Mouse (Mus musculus) heart, embryonic 12.5 days (tissue): ENCODE data around the gene Trim11. TPM values are rescaled to one million over a fixed set of nuclear protein-coding genes. Genes with fewer than 3 reads are reported as not detected.
"Not testable (repeated sequence)": the region's sequence is repeated elsewhere in the genome, so short reads cannot be mapped to it uniquely, and the experiment has no call there.

Experiments used
- ATAC-seq: fragments of 200-750 bp; cut with Nextera tagmentation; 2 replicates; pipeline ENCODE4 v1.8.0; 2017; ENCODE audit warnings: moderate TSS enrichment, moderate library complexity; ENCODE audit not compliant: insufficient number of reproducible peaks, low FRiP score
- H3K27ac ChIP-seq: fragments of 300-500 bp; sonication (generic); 2 replicates; pipeline ENCODE4 v1.5.1; 2016; ENCODE audit warnings: mild to moderate bottlenecking, moderate library complexity; ENCODE audit not compliant: poor library complexity, severe bottlenecking
- H3K27me3 ChIP-seq: fragments of 300-500 bp; sonication (generic); replicated peaks from 2 replicates; pipeline ENCODE4 v1.6.1; 2016; ENCODE audit warnings: mild to moderate bottlenecking, moderate library complexity
- H3K36me3 ChIP-seq: fragments of 300-500 bp; sonication (generic); 2 replicates; pipeline ENCODE4 v1.6.1; 2016; ENCODE audit warnings: mild to moderate bottlenecking, moderate library complexity
- H3K4me1 ChIP-seq: fragments of 300-500 bp; sonication (generic); replicated peaks from 2 replicates; pipeline ENCODE4 v1.6.1; 2016; ENCODE audit warnings: mild to moderate bottlenecking
- H3K4me2 ChIP-seq: fragments of 300-500 bp; sonication (generic); 2 replicates; pipeline ENCODE4 v1.6.1; 2016; ENCODE audit warnings: mild to moderate bottlenecking, moderate library complexity
- H3K4me3 ChIP-seq: fragments of 300-500 bp; sonication (generic); 2 replicates; pipeline ENCODE4 v1.5.1; 2016; ENCODE audit warnings: mild to moderate bottlenecking
- H3K9ac ChIP-seq: fragments of 300-500 bp; sonication (generic); 2 replicates; pipeline ENCODE4 v1.6.1; 2016; ENCODE audit warnings: mild to moderate bottlenecking, moderate library complexity
- H3K9me3 ChIP-seq: fragments of 300-500 bp; sonication (generic); replicated peaks from 2 replicates; pipeline ENCODE4 v1.6.1; 2016; ENCODE audit warnings: mild to moderate bottlenecking, moderate library complexity
- WGBS: fragments of 180-500 bp; shearing (Covaris S2); methylation state at CpG from one replicate; pipeline ENCODE4 v1.1.7; 2016; 5-methylcytosine and 5-hydroxymethylcytosine counted together
- polyA plus RNA-seq: library from polyadenylated mRNA; unstranded; fragments of >200 nt; fragmentation: Nextera tagmentation; extraction: Ambion mirVana; gene quantifications from 2 replicates; pipeline ENCODE4 v1.2.1, GENCODE M21; 2016

Trim11 gene
- polyA plus RNA-seq, 1 experiment from 2014 or later: 27.6 TPM

DNA sequence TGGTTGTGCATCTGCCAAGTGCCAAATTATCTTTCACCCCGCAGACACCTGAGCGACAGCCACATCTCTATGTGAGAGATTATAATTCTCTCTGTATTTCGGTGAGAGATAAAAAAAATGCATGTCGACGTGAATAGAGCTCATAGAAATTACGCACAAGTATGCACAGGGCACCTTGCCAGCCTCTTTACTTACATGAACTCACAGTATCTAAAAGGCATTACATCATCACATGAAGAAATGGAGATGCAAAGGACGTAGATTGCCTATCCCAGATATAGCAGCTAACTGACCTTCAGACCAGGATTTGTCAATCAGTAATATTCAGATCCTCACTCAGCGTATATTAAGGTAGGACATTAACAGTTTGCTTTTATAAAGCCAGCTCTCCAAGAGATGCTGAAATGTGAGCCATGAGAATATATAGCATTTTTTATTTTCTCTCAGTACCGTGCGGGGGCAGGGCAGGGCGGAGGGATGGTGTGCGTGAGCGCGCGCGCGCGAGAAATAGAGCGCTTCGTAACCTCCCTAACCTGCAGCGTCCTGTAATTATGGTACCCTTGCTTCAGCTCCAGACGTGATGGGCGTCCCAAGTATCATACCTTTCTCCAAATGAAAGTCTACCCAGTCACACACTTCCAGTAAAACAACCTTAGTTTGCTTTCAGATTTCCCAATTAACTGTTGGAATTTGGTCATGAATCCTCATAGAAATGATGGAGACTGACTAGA is 29.9 kb upstream of the Trim11 start:
- Histone ChIP-seq H3K4me1 (peaks cover 10% of the 10 kb centered on the region; the same call in 1 of the 2 replicates), H3K27ac (peak overlapping the region; percentile 69; the same call in 1 of the 2 replicates), H3K4me2 (peak overlapping the region; percentile 71), H3K36me3 (no peaks in the 10 kb centered on the region), H3K27me3 (peaks cover 47% of the 10 kb centered on the region), H3K9me3 (no peaks in the 10 kb centered on the region), H3K9ac (peak overlapping the region; percentile 46; the same call in 1 of the 2 replicates), H3K4me3 (peak overlapping the region; percentile 42)
- no peak for ATAC-seq
- WGBS: 16% methylated on average over 23 of the region's 23 CpGs

DNA sequence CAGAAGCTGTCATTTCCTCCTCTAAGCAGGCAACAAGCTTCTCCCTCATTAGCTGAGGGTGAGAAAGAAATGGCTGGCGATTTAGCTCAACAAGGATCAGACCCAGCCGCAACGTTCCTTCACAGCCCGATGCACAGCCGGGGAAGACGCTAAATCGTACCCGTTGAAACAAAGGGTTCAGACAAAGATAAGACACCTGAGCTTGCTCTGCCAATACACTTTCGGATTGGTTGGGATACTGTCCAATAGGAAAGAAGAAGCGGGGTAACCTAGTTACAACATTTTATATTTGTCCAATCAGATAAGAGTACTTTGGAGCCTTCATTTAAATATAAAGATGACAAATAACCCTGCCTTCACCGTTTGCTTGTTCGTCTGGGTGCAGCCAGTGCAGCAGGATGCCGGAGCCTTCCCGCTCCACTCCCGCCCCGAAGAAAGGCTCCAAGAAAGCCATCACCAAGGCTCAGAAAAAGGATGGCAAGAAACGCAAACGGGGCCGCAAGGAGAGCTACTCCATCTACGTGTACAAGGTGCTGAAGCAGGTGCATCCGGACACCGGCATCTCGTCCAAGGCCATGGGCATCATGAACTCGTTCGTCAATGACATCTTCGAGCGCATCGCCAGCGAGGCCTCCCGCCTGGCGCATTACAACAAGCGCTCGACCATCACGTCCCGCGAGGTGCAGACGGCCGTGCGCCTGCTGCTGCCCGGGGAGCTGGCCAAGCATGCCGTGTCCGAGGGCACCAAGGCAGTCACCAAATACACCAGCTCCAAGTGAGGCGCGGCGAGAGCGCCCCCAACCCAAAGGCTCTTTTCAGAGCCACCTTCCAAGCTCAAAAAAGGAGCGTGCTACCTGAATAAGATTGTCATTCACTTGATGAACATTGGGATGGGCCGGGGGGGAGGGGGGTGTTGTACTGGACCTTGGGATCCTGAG is 29.1 kb upstream of the Trim11 start, which contains the start of gene Hist3h2ba:
Gene Hist3h2ba, plus strand, starts transcription at position 379 of the 938 bp plus-strand sequence.
- Histone ChIP-seq H3K27me3 (peaks cover 44% of the 10 kb centered on the region), H3K4me3 (peak within 1 kb of the TSS; percentile 42), H3K4me1 (peaks cover 18% of the 10 kb centered on the region; the same call in 1 of the 2 replicates), H3K27ac (peak within 1 kb of the TSS; percentile 69), H3K4me2 (peak within 1 kb of the TSS; percentile 71), H3K9me3 (no peaks in the 10 kb centered on the region), H3K9ac (peak within 1 kb of the TSS; percentile 64), H3K36me3 (no peaks in the 10 kb centered on the region)
- ATAC-seq: peak; percentile 83
- under 1% methylated on average over 48 of the region's 48 CpGs for WGBS

DNA sequence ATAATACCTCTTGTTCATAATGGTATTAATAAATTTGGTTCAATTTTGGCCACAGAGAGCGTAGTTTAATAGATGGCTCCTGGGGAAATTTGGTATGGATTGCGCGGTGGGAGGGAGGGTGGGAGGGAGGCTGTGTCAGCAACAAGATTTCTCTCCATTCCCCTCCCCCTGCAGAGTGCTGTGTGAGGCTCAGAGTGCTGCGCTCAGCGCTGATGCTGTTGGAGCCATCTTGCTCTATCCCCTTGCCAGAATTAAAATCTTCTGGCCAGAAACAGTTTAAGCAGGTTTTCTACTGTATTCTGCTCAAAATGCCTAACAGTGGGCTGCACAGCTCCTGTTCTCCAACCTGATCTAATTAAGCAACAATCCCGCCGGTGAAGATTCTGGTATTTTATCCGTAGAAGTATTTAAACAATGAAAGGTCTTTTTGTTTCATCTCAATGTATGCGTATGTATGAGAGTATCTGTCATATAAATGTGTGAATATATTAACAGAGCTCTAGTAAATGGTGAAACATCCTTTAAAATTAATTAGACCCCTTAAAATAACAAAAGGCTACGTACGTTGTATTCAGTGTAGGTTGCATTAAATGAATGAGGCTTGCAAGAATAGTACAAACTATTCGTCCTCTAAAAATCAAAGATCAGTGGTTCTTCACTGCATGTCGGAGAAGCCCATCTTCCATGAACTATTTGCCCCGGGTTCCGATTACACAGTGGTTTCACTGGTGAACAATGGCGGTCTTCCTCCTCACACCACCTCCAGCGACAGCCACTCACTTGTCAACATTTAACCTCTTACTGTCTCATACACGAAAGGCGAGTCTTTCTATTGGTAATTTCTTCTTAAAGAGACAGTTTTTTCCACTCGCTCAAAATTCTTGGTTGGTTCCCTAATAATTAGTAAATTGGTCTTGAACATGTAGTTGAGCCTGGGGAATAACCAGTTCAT is 28.1 kb upstream of the Trim11 start:
- Histone ChIP-seq H3K9ac (peak overlapping the region; percentile 64), H3K4me1 (peaks cover 18% of the 10 kb centered on the region; the same call in 1 of the 2 replicates), H3K4me3 (peak overlapping the region; percentile 42), H3K36me3 (no peaks in the 10 kb centered on the region), H3K9me3 (no peaks in the 10 kb centered on the region), H3K27ac (peak overlapping the region; percentile 64; the same call in 1 of the 2 replicates), H3K27me3 (peaks cover 34% of the 10 kb centered on the region), H3K4me2 (peak overlapping the region; percentile 71)
- ATAC-seq: no peak
- WGBS: 13% methylated on average over 20 of the region's 20 CpGs

DNA sequence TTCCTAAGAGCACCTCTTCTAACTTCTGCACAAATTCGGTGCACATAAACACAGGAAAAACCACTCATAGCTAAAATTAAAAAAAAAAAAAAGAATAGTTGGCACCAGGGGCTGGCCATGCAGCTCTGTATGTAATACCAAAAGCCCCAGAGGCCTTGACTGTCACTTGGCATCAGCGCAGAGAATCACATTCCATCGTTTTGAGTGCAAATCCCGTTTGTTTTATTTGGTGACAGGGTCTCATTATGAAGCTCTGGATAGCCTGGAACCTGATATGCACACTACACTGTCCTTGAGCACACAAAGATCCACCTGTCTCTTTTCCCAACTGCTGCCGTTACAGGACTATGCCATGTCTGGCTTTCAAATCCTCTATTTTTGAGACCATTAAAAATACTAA is 26.7 kb upstream of the Trim11 start:
- Histone ChIP-seq H3K27me3 (peaks cover 22% of the 10 kb centered on the region), H3K36me3 (no peaks in the 10 kb centered on the region), H3K4me3 (no peak overlapping the region), H3K4me2 (no peak overlapping the region), H3K27ac (no peak overlapping the region), H3K4me1 (peaks cover 23% of the 10 kb centered on the region), H3K9me3 (no peaks in the 10 kb centered on the region), H3K9ac (no peak overlapping the region)
- 79% methylated on average over 5 of the region's 5 CpGs for WGBS
- ATAC-seq: no peak

DNA sequence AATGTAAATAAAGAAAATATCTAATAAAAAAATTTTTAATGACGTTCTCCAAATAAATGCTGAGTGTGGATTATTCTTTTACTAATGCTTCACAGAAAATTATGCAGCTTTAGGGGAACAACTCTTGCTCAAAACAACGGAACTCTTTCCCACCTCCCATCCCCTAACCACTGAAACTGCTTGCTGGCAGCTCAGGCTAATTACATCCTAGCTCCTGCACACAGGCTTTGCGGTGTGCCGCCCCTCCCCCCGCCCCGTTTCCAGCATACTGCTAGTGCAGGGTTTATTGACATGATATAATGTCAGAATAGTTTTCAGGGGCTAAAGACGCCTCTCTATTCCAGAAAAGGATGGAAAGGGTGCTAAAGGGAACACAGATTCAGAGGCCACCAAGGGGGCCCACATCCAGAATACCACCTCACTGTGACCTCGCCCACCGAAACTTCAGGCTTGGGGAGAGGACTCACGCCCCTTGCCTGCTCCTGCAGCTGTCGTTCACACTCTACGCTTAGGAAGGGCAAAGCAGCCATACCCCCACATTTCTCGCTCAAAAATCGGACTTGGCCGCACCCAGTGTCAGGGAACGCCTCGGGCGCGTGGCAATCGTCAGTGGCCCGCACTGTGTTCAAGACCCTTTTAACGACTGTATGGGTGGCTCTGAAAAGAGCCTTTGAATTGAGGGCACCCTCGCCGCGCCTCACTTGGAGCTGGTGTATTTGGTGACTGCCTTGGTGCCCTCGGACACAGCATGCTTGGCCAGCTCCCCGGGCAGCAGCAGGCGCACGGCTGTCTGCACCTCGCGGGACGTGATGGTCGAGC is 24.3 kb upstream of the Trim11 start:
- Histone ChIP-seq H3K4me2 (peak overlapping the region; percentile 95), H3K27ac (peak overlapping the region; percentile 88), H3K4me1 (peaks cover 33% of the 10 kb centered on the region), H3K27me3 (peaks cover 16% of the 10 kb centered on the region), H3K9me3 (no peaks in the 10 kb centered on the region), H3K36me3 (peaks cover 19% of the 10 kb centered on the region), H3K4me3 (peak overlapping the region; percentile 93), H3K9ac (peak overlapping the region; percentile 90)
- ATAC-seq: 0 out of 2 replicates have a peak, but pooled peaks have one; percentile 40
- WGBS: 1% methylated on average over 33 of the region's 33 CpGs

DNA sequence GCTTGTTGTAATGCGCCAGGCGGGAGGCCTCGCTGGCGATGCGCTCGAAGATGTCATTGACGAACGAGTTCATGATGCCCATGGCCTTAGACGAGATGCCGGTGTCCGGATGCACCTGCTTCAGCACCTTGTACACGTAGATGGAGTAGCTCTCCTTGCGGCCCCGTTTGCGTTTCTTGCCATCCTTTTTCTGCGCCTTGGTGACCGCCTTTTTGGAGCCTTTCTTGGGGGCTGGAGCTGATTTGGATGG is 23.8 kb upstream of the Trim11 start:
- peak overlapping the region; percentile 88 for H3K27ac ChIP-seq
- H3K36me3 ChIP-seq: peaks cover 20% of the 10 kb centered on the region
- H3K9ac ChIP-seq: peak overlapping the region; percentile 90
- ATAC-seq, H3K9me3 ChIP-seq: not testable (repeated sequence)
- WGBS: under 1% methylated on average over 17 of the region's 17 CpGs
- peak overlapping the region; percentile 93 for H3K4me3 ChIP-seq
- peaks cover 35% of the 10 kb centered on the region for H3K4me1 ChIP-seq
- peak overlapping the region; percentile 95 for H3K4me2 ChIP-seq
- H3K27me3 ChIP-seq: peaks cover 16% of the 10 kb centered on the region

DNA sequence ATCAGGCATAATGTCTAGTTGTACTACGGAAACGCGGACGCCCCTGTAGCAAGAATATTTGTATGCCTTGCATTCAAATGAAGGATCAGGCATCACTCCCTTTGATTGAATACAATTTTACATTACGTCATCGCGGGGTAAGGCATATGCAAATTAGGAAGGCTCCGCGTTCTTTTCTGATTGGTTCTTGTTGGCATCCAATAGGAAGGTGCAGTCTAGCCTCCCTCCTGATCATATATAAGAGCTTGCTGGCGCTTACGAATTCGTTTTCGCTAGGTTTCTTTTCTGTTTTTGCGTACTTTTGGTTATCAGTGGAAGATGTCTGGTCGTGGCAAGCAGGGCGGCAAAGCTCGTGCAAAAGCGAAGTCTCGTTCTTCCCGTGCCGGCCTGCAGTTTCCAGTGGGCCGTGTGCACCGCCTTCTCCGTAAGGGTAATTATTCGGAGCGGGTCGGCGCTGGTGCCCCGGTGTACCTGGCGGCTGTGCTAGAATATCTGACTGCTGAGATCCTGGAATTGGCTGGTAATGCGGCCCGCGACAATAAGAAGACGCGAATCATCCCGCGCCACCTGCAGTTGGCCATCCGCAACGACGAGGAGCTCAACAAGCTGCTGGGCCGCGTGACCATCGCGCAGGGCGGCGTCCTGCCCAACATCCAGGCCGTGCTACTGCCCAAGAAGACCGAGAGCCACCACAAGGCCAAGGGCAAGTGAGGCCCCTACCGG is 23.3 kb upstream of the Trim11 start, which contains the start of the genes Hist3h2a and Trim17:
Gene Hist3h2a, plus strand, starts transcription at position 266 of the 723 bp plus-strand sequence.
Gene Trim17, plus strand, starts transcription at position 266 of the 723 bp plus-strand sequence.
- H3K27me3 ChIP-seq: peaks cover 16% of the 10 kb centered on the region
- peak within 1 kb of the TSS; percentile 95 for H3K4me2 ChIP-seq
- peak within 1 kb of the TSS; percentile 97 for H3K9ac ChIP-seq
- peaks cover 20% of the 10 kb centered on the region for H3K36me3 ChIP-seq
- no peaks in the 10 kb centered on the region for H3K9me3 ChIP-seq
- peak within 1 kb of the TSS; percentile 93 for H3K4me3 ChIP-seq
- peaks cover 36% of the 10 kb centered on the region for H3K4me1 ChIP-seq
- peak; percentile 94 for ATAC-seq
- peak within 1 kb of the TSS; percentile 98 for H3K27ac ChIP-seq
- under 1% methylated on average over 49 of the region's 49 CpGs for WGBS

DNA sequence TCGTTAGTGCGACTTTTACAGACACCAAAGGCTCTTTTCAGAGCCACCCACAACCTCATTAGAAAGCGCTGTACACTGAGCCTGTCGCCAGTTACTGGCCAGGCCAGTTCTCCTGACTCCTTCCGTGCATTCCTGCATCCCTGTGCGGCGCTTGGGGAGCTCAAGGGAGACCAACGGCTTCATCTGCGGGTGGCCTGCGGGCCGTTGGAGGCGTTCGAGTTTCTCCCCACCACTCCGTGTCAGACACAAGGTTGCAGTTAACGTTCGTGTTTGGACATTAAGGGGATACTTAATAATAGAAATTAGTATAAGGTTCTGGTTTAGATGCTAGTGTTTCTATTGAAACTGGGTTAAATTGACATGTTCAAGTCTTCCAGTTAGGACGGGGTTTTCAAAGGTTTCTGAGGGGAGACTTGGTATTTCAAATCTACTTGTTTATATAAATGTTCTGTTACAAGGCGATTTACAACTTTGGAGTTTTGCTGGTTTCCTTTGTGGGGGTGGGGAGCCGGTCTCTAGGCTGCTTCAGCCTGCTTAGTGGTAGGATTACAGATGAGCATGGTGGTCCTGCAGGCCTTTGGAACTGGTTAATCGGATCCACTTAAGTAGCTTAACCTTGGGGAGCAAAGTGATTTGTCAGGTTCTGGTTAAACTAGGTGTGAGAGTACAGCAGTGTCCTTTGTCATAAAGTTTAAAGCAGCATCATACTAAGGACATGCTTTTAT is 22.6 kb upstream of the Trim11 start:
- Histone ChIP-seq H3K36me3 (peaks cover 20% of the 10 kb centered on the region), H3K27ac (peak overlapping the region; percentile 98), H3K4me3 (peak overlapping the region; percentile 93), H3K4me1 (peaks cover 39% of the 10 kb centered on the region), H3K9me3 (no peaks in the 10 kb centered on the region), H3K4me2 (peak overlapping the region; percentile 95), H3K9ac (peak overlapping the region; percentile 97), H3K27me3 (peaks cover 12% of the 10 kb centered on the region)
- ATAC-seq: no peak; the same call in 1 of the 2 replicates
- WGBS: under 1% methylated on average over 20 of the region's 20 CpGs

DNA sequence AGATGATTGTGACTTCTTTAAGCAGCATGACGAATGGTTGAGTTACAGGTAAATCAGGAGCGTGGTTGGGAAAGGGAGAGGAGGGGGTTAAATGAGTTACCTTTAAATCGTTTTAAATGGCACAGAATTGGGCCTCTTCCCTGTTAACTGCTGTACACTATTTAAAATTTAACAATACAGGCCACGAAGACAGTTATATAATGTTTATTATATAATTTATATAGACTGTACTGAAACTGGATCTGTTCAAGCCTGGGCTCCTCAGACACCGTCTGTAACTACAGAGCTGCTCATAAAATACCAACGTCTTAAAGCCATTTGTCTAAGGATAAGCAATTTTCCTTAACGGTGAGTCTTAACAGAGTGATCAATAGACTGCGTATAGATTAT is 22.0 kb upstream of the Trim11 start:
- H3K27me3 ChIP-seq: peaks cover 8% of the 10 kb centered on the region
- H3K4me3 ChIP-seq: peak overlapping the region; percentile 93
- peaks cover 20% of the 10 kb centered on the region for H3K36me3 ChIP-seq
- H3K9me3 ChIP-seq: no peaks in the 10 kb centered on the region
- peak overlapping the region; percentile 98; the same call in 1 of the 2 replicates for H3K27ac ChIP-seq
- peak overlapping the region; percentile 97 for H3K9ac ChIP-seq
- H3K4me1 ChIP-seq: peaks cover 39% of the 10 kb centered on the region
- no peak for ATAC-seq
- 46% methylated on average over 8 of the region's 8 CpGs for WGBS
- peak overlapping the region; percentile 95 for H3K4me2 ChIP-seq
